Mouse (Mus musculus) liver, embryonic 15.5 days (tissue): Measurements from ENCODE around the gene Rnf24. TPM values are rescaled to one million over a fixed set of nuclear protein-coding genes. Genes with fewer than 3 reads are reported as not detected.
"Not testable (repeated sequence)": the region's sequence is repeated elsewhere in the genome, so short reads cannot be mapped to it uniquely, and the experiment has no call there.

Experiments used
- ATAC-seq: fragments of 200-750 bp; cut with Nextera tagmentation; 2 replicates; pipeline ENCODE4 v1.8.0; 2017; ENCODE audit warnings: moderate number of reproducible peaks, mild to moderate bottlenecking, moderate library complexity; ENCODE audit not compliant: insufficient read depth
- H3K27ac ChIP-seq: fragments of 300-500 bp; sonication (generic); replicated peaks from 2 replicates; pipeline ENCODE4 v1.5.1; 2015; ENCODE audit warnings: mild to moderate bottlenecking, inconsistent platforms
- H3K27me3 ChIP-seq: fragments of 300-500 bp; sonication (generic); 2 replicates; pipeline ENCODE4 v1.6.1; 2015; ENCODE audit warnings: mild to moderate bottlenecking, inconsistent platforms
- H3K36me3 ChIP-seq: fragments of 300-500 bp; sonication (generic); replicated peaks from 2 replicates; pipeline ENCODE4 v1.6.1; 2015; ENCODE audit warnings: moderate library complexity, mild to moderate bottlenecking, inconsistent platforms
- H3K4me1 ChIP-seq: fragments of 300-500 bp; sonication (generic); replicated peaks from 2 replicates; pipeline ENCODE4 v1.6.1; 2015; ENCODE audit warnings: inconsistent platforms
- H3K4me2 ChIP-seq: fragments of 300-500 bp; sonication (generic); 2 replicates; pipeline ENCODE4 v1.6.1; 2015; ENCODE audit warnings: moderate library complexity, mild to moderate bottlenecking, inconsistent platforms
- H3K4me3 ChIP-seq: fragments of 300-500 bp; sonication (generic); replicated peaks from 2 replicates; pipeline ENCODE4 v1.5.1; 2015; ENCODE audit warnings: mild to moderate bottlenecking, inconsistent platforms
- H3K9ac ChIP-seq: fragments of 300-500 bp; sonication (generic); 2 replicates; pipeline ENCODE4 v1.6.1; 2015; ENCODE audit warnings: moderate library complexity, mild to moderate bottlenecking, inconsistent platforms
- H3K9me3 ChIP-seq: fragments of 300-500 bp; sonication (generic); replicated peaks from 2 replicates; pipeline ENCODE4 v1.6.1; 2016; ENCODE audit warnings: inconsistent platforms
- WGBS: fragments of 180-500 bp; shearing (Covaris S2); methylation state at CpG from one replicate; pipeline ENCODE4 v1.1.7; 2015; ENCODE audit warnings: mixed read lengths; ENCODE audit not compliant: insufficient replicate concordance; 5-methylcytosine and 5-hydroxymethylcytosine counted together
- polyA plus RNA-seq: library from polyadenylated mRNA; unstranded; fragments of >200 nt; fragmentation: Nextera tagmentation; extraction: Ambion mirVana; gene quantifications from 2 replicates; pipeline ENCODE4 v1.2.1, GENCODE M21; 2015

Gene Rnf24
- polyA plus RNA-seq, 1 experiment from 2014 or later, result 0.48 TPM

DNA sequence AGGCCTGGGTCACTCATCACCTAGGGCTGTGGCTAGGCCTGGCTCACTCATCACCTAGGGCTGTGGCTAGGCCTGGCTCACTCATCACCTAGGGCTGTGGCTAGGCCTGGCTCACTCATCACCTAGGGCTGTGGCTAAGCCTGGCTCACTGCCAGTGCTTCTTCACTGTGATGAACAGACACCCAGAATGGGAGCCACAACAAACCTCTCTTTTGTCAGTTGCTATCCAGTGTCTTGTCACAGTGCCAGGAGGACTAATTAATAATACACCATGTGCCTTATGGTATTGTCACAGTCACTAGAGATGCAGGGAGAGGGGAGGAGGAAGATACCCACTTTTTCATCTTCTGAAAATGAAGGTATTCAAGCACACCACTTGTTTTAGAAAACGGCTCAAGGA, 47.5 kb downstream of the Rnf24 start:
- not testable (repeated sequence) for H3K36me3 ChIP-seq, H3K9ac ChIP-seq, H3K9me3 ChIP-seq, H3K4me2 ChIP-seq, H3K4me3 ChIP-seq, H3K4me1 ChIP-seq, H3K27ac ChIP-seq, H3K27me3 ChIP-seq, ATAC-seq
- 67% methylated on average over 1 of the region's 1 CpGs for WGBS

DNA sequence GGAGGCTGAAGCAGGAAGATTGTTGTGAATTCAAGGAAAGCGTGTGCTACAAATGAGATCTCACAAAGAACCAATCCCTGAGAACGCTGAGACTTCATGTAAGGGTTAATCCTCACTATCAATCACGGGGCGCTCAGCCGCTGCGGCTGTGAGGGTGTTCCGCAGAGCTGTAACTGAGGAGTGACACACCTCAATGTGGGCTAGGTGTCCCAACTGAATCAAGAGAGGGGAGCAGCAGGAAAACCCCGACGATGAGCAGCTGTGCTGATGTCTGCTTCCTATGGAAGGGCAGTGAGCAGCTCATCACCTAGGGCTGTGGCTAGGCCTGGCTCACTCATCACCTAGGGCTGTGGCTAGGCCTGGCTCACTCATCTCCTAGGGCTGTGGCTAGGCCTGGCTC, 48.2 kb downstream of the Rnf24 start:
- no peaks in the 10 kb centered on the region for H3K4me1 ChIP-seq
- H3K27me3 ChIP-seq, result no peaks in the 10 kb centered on the region
- ATAC-seq, result no peak
- no peak overlapping the region for H3K9ac ChIP-seq
- H3K9me3 ChIP-seq, result no peaks in the 10 kb centered on the region
- no peak overlapping the region for H3K27ac ChIP-seq
- no peak overlapping the region for H3K4me2 ChIP-seq
- no peak overlapping the region for H3K4me3 ChIP-seq
- H3K36me3 ChIP-seq, result peaks cover 2% of the 10 kb centered on the region; the same call in 1 of the 2 replicates
- 80% methylated on average over 9 of the region's 9 CpGs for WGBS

DNA sequence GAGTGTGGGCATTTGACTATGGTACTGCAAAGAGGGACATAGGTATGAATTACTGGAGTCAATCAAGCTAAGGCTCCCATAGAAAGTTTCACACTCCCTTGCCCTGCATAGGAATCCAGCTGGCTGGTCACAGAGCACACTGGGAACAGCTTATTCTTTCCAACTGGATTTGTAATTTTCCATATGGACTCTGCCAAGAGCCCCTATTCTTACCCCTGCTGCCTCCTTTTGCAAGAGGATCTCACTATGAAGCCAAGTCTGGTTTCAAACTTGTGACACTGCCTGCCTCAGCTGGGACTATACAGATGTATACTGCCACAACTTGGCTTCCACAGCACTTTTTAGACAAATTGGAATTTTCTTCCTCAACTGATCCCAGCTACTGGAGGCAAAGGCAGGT, 51.1 kb downstream of the Rnf24 start:
- Histone ChIP-seq H3K4me1 (no peaks in the 10 kb centered on the region), H3K9ac (no peak overlapping the region), H3K4me3 (no peak overlapping the region), H3K27me3 (no peaks in the 10 kb centered on the region), H3K27ac (no peak overlapping the region), H3K9me3 (no peaks in the 10 kb centered on the region), H3K36me3 (peaks cover 25% of the 10 kb centered on the region), H3K4me2 (no peak overlapping the region)
- ATAC-seq, result no peak

DNA sequence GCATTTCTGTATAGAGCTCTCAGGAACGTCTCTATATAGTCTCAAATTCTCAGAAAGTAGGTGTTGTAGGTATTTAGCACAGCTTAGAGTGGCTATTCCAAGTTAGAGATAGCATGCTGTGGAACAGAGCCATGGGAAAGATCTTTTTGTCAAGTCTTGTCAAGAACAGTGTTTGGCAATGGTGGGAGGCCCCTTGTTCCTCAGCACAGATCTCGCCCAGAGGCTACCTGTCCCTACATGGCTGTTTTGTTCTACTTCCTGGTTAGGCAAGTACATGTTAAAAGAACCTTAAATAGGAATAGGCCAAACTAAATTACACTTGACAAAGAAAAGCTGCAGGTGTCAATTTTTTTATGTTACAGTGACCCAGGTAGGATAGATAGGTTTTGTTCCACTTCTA, 52.2 kb downstream of the Rnf24 start:
- H3K4me2 ChIP-seq, result no peak overlapping the region
- H3K9me3 ChIP-seq, result no peaks in the 10 kb centered on the region
- H3K36me3 ChIP-seq, result peaks cover 37% of the 10 kb centered on the region
- no peak for ATAC-seq
- no peaks in the 10 kb centered on the region for H3K27me3 ChIP-seq
- WGBS, result 63% methylated on average over 2 of the region's 2 CpGs
- H3K9ac ChIP-seq, result no peak overlapping the region
- H3K4me3 ChIP-seq, result no peak overlapping the region
- H3K27ac ChIP-seq, result no peak overlapping the region
- no peaks in the 10 kb centered on the region for H3K4me1 ChIP-seq

DNA sequence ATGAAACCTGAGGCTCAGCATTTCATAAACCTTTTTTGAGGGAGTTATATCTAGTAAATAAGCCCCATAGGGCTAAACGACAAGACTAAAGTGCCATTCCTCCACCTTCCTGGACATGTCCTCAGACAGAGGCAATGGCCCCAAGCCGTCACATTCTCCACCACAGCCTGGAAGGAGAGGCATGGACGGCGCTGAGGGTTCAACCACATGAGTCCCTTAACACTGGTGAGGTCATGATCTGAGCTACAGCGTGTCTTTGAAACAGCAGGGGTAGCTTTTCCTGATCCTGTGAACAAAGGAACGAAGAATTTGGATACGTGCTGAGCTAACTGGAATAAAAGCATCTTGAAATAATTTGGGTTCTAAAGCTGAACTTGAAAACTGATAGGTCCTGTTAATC, 54.0 kb downstream of the Rnf24 start:
- H3K27me3 ChIP-seq, ATAC-seq, H3K9me3 ChIP-seq, H3K4me1 ChIP-seq, H3K9ac ChIP-seq, H3K27ac ChIP-seq, H3K4me2 ChIP-seq, H3K4me3 ChIP-seq: not testable (repeated sequence)
- peaks cover 55% of the 10 kb centered on the region for H3K36me3 ChIP-seq
- WGBS, result 83% methylated on average over 7 of the region's 7 CpGs

DNA sequence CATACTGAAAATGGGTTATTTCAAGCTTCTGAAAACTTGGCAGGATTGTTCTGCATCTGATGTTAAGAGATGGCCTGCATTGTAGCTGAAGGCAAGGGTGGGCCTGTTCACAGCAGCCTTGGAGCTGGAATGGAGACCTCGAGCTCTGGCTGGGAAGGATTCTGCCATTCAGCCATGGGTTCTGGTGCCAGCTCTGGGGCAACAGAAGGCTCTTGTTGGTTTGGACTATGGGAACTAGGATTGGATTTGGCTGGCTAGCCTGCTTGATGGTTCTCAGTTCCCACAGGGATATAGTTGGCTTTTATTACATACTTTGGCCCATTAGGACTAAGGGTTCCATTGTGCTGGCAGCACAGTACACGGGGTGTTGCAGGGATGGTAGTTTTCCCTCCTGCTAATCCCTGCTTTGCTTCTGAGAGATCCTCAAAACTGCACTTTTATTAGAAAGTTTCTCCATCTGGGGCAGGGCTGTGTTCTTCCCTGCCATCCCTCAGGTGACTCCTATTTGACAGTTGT, 55.9 kb downstream of the Rnf24 start:
- Histone ChIP-seq H3K4me1 (no peaks in the 10 kb centered on the region), H3K4me2 (no peak overlapping the region), H3K4me3 (no peak overlapping the region), H3K27me3 (no peaks in the 10 kb centered on the region), H3K9ac (no peak overlapping the region), H3K9me3 (no peaks in the 10 kb centered on the region), H3K27ac (no peak overlapping the region), H3K36me3 (peaks cover 74% of the 10 kb centered on the region)
- ATAC-seq, result no peak
- 89% methylated on average over 2 of the region's 2 CpGs for WGBS

DNA sequence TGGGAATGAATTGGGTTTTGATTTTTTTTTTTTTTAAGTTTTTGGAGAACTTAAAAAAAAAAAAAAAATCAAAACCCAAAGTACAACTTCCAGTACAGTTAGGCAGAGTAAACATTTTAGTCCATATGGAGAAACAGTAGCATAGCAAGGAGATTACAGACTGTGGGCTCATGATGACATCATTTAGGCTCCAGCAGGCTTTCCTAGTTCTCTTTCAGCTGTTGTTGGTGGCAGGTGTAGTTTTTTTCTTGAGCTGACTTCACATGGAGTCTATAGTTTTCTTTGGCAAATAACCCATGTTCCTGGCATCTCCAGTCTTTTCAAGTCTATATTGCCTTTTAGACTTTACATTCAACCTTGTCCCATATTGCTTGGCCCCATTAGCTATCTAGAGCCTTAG, 62.0 kb downstream of the Rnf24 start:
- Histone ChIP-seq H3K27ac (no peak overlapping the region), H3K27me3 (no peaks in the 10 kb centered on the region), H3K4me3 (no peak overlapping the region), H3K9me3 (no peaks in the 10 kb centered on the region), H3K4me2 (no peak overlapping the region), H3K9ac (no peak overlapping the region), H3K36me3 (peaks cover 94% of the 10 kb centered on the region), H3K4me1 (no peaks in the 10 kb centered on the region)
- no peak for ATAC-seq

DNA sequence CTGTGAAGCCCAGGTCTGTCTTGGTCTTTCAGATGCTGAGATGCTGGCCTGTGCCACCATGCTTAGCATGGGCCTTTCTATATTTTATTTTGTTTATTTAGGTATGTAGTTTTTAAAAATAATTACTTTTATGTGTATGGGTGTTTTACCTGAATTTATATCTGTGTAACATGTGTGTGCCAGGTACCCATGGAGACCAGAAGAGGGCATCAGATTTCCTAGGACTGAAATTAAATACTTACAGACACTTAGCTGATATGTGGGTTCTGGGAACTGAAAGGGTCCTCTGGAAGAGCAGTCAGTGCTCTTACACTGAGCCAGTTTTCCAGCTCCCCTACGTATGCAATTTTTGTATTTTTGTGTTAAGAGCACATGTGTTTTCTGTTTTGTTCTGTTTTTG, 66.4 kb downstream of the Rnf24 start:
- ATAC-seq, result no peak
- H3K36me3 ChIP-seq, result peaks cover 88% of the 10 kb centered on the region

DNA sequence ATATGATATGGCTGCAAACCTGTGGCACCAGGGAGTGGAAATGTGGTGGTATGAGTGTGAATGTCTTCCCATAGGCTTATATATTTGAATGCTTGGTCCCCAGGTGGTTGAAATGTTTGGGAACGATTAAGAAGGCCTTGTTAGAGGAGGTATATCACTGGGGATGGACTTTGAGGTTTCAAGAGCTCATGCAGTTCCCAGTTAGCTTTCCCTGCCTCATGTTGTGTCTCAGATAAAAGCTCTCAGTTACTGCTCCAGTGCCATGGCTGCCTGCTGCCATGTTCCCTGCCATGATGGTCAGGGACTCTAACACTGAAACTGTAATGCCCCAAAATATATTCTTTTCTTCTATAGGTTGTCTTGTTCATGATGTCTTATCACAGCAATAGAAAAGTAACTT, 71.1 kb downstream of the Rnf24 start:
- Histone ChIP-seq H3K9ac (no peak overlapping the region), H3K27ac (no peak overlapping the region), H3K4me3 (no peak overlapping the region), H3K4me1 (0 out of 2 replicates have a peak, but pooled peaks cover 2% of the 10 kb centered on the region), H3K27me3 (no peaks in the 10 kb centered on the region), H3K9me3 (no peaks in the 10 kb centered on the region), H3K4me2 (no peak overlapping the region), H3K36me3 (peaks cover 90% of the 10 kb centered on the region)
- no peak for ATAC-seq
- 74% methylated on average over 1 of the region's 1 CpGs for WGBS

More for the DNA sequence above, 66.4 kb downstream of the Rnf24 start:
- Histone ChIP-seq H3K4me3 (no peak overlapping the region), H3K27me3 (no peaks in the 10 kb centered on the region), H3K4me2 (no peak overlapping the region), H3K9ac (no peak overlapping the region), H3K9me3 (no peaks in the 10 kb centered on the region), H3K4me1 (0 out of 2 replicates have a peak, but pooled peaks cover 2% of the 10 kb centered on the region), H3K27ac (no peak overlapping the region)
- WGBS, result 93% methylated on average over 1 of the region's 1 CpGs

DNA sequence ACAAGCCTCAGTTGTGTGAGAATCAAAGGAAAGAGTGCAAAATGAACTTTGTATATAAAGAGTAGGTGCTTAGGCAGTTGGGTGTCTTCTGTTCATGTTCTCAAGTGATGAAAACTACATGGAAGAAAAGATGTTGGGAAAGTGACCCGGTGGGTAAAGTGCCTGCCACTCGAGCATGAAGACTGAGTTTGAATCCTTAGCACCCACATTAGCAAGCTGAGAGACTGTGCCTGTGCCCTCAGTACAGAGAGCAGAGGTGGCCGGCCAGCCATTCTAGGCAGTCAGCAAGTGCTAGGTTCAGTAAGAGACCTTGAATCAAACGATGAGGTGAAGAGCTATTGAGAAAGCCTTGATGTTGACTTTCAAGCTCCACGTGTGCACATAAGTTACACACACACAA, 76.0 kb downstream of the Rnf24 start:
- 77% methylated on average over 5 of the region's 5 CpGs for WGBS
- no peaks in the 10 kb centered on the region for H3K27me3 ChIP-seq

DNA sequence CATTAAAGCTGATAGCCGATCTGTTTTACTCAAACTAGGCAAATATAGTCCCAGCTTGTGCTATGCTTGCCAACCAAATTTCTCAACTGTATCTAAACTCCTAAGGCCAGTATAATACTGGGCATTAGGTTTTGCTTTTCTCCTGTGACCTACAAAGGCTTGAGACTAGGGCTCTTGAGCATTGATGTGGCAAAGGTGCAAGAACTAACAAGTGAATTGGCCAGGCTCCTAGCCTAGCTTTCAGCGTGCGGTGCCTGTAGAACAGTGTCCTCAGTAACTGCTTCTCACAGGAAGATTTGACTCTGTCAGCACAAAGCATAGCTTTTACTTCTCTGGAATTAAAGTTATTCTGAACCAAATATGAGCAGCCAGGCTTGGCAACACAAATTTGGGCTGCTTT, 77.2 kb downstream of the Rnf24 start:
- Histone ChIP-seq H3K27me3 (no peaks in the 10 kb centered on the region), H3K4me3 (no peak overlapping the region), H3K4me2 (no peak overlapping the region), H3K36me3 (peaks cover 84% of the 10 kb centered on the region), H3K9ac (no peak overlapping the region), H3K9me3 (no peaks in the 10 kb centered on the region), H3K27ac (no peak overlapping the region), H3K4me1 (no peaks in the 10 kb centered on the region)
- no peak for ATAC-seq
- 87% methylated on average over 3 of the region's 3 CpGs for WGBS

More for the DNA sequence above, 76.0 kb downstream of the Rnf24 start:
- Histone ChIP-seq H3K9ac (no peak overlapping the region), H3K4me3 (no peak overlapping the region), H3K36me3 (peaks cover 87% of the 10 kb centered on the region), H3K4me2 (no peak overlapping the region), H3K4me1 (no peaks in the 10 kb centered on the region), H3K9me3 (no peaks in the 10 kb centered on the region), H3K27ac (no peak overlapping the region)
- no peak for ATAC-seq

DNA sequence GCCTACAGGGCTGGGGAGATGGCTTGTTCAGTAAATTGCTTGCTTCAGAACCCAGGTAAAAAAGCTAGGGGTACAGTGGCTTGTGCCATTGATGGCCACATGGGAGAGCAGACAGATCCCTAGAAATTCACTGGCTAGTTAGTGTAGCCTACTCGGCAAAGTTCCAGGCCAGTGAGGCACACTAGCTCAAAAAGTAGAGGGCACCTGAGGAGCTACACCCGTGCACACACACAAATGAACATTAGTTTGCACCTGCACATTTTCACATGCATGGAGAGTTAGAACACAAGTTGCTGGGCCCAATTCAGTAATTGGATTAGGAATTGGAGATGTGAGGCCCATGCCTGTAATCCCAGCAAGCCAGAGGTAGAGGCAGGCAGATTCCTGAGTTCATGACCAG, 87.6 kb downstream of the Rnf24 start:
- H3K36me3 ChIP-seq, result peaks cover 24% of the 10 kb centered on the region
- no peak overlapping the region for H3K4me3 ChIP-seq
- no peaks in the 10 kb centered on the region for H3K27me3 ChIP-seq
- H3K9ac ChIP-seq, result peak overlapping the region; percentile 96; the same call in 1 of the 2 replicates
- no peaks in the 10 kb centered on the region for H3K9me3 ChIP-seq
- peak overlapping the region; percentile 100; the same call in 1 of the 2 replicates for H3K27ac ChIP-seq
- no peak for ATAC-seq
- WGBS, result 89% methylated on average over 2 of the region's 2 CpGs
- H3K4me2 ChIP-seq, result peak overlapping the region; percentile 73
- H3K4me1 ChIP-seq, result peaks cover 57% of the 10 kb centered on the region
